Mouse (Mus musculus): ENCODE data around the gene Gtf2a2.

GRCm38 (mm10) chr9:69994547-69994946 lies 17.8 kb upstream of the Gtf2a2 start:
- TF ChIP-seq CTCF (IDR thresholded peaks at IDR 0.05 in 2 of 3, conservative IDR thresholded peaks at IDR 0.05 in 1 of 3; ENCODE audit: control insufficient read depth in 1 of 3, insufficient read depth in 1 of 3, low read depth in 2 of 3, low read length in 3 of 3, poor library complexity in 1 of 3, severe bottlenecking in 1 of 3) = no peak
- TF ChIP-seq NRF1 (IDR thresholded peaks at IDR 0.05; ENCODE audit: insufficient read depth, low read depth, low read length, poor library complexity, severe bottlenecking) = no peak
- no peak for TF ChIP-seq POLR2A (IDR thresholded peaks at IDR 0.05; ENCODE audit: control insufficient read depth in 1 of 2, insufficient read depth in 1 of 2, low read depth in 1 of 2, low read length in 2 of 2, poor library complexity in 1 of 2)
- no peak for TF ChIP-seq MYB (IDR thresholded peaks at IDR 0.05; ENCODE audit: low read depth, low read length)
- no peak for TF ChIP-seq TBP (IDR thresholded peaks at IDR 0.05; ENCODE audit: low read depth, low read length)
- TF ChIP-seq KAT2A (conservative IDR thresholded peaks at IDR 0.05; ENCODE audit: low read depth, low read length) = no peak
